Mouse (Mus musculus): ENCODE measurements around the gene Slc22a15. TPM values are rescaled to one million over a fixed set of nuclear protein-coding genes. Genes with fewer than 3 reads are reported as not detected.
A peak's percentile ranks its signal among the peaks of the same experiment; 100 is the strongest.

Gene Slc22a15
- 14.3 and 17.7 TPM in 2 replicates for total RNA-seq (2021)
- long read RNA-seq, full-length matches to known transcripts: 7 of 9 reads
- long read RNA-seq, partial matches to known transcripts: 0 of 9 reads
- long read RNA-seq, other reads (novel, unspliced or antisense): 2 of 9 reads

DNA sequence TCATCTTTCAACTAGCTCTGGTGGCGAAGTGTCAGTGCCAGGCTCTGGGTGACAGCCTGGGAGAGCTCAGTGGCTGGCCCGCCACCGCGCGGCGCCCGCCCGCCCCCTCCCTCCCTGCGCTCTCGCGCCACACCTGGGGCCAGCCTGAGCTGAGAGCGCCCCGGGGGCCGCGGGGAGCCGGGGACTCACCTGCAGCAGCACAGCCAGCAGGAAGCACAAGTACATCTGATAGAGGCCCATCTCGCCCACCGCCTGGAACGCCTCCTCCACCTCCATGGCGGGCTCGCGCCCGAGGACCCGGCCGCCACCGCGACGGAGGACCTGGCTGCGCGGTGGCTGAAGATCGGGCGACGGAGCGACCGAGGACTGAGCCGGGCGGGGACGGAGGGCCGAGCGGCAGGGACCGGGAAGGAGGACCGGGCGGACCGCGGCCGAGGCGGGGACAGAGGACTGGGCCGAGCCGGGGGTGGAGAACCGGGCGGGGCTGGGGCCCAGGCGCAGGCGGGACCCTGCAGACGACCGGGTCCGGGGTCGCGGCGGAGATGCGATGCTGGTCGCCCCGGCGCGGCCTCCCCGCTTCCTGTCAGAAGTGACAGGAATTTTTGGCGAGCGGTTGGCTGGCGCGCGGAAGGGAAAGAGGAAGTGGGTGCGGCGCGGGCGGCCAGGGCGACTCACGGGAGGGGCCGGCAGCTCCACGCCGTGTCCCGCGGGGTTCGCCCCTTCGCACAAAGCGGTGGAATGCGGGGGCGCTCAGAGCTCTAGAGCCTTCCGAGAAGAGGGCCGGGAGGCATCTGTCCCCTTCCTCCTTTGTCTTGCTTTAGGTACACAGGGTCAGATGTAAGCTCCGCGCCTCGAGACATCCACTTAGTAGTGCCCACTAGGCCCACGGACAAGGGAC is at the start of gene Slc22a15:
Gene Slc22a15, minus strand, starts transcription at position 611 of the 898 bp plus-strand sequence.
- DNase-seq: peak; percentile 77

GRCm38 (mm10) chr3:101966825-101967558 is 42.7 kb upstream of the Slc22a15 start:
- DNase-seq: no peak

DNA sequence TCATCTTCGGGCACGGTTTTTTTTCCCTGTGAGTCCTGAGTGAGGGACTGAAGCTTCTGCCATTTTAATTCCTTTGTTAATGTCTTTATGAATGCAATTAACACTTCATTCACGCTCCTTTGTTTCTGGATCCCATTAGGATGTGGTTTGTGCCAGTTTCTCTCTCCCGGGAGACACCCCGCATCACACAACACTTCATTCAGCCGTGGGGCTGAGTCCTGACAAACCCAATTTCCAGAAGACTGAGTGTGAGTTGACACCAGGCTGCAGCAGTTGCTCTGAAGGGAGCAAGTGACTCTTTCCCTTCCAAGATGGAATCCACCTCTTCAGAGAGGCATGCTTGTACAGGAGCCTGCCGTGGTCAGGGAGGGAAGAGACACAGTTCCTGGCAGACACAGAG is 40.1 kb upstream of the Slc22a15 start:
- DNase-seq: no peak

DNA sequence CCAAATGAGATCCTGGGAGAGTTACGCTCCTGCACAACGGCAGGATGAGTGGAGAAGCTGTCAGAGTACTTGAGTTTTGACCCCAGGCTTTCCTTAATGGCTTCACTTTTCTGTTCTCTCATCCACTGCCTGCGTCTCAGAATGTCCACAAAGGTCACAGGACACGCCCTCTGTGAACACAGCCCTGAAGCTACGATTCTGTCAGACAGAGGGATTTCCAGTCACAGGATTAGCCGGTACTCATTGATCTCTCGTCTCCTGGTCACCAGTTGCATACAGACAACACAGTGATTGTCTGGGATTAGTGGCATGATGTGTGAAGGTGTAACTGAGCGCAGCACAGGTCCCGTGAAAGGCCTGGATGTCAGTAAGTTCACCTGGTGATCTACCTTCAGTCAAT is 39.2 kb upstream of the Slc22a15 start:
- no peak for DNase-seq

DNA sequence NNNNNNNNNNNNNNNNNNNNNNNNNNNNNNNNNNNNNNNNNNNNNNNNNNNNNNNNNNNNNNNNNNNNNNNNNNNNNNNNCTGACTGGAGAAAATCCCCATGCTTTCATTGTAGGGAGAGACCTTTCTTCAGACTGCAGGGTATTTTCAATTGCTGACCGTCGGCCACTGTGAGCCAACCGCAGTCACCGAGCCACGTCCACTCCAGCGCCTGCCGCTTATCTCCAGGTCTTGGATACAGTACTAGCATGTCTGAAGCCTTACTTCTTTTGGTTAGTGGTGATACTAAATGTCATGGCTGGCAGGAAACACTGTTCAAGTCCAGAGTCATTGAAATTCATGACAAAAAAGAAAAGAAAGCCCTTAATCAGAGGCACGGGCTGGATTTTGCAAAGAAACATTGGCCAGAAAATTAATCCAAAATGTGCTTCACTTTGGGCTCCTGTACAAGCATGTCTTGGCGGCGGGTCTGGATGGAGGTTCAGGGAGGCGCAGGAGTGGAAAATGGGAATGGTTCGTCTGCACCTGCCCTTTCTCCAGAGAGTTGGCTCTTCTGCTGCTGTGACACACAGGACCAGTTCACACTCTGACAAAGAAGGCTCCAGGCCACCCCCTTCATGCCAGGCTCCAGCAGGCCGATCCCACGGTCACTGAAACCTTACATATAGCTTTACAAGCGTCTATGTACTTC is 37.0 kb upstream of the Slc22a15 start:
- no peak for DNase-seq

GRCm38 (mm10) chr3:101958047-101958446 is 33.8 kb upstream of the Slc22a15 start:
- DNase-seq: no peak

GRCm38 (mm10) chr3:101953506-101953905 is 29.3 kb upstream of the Slc22a15 start:
- peak; percentile 21 for DNase-seq

DNA sequence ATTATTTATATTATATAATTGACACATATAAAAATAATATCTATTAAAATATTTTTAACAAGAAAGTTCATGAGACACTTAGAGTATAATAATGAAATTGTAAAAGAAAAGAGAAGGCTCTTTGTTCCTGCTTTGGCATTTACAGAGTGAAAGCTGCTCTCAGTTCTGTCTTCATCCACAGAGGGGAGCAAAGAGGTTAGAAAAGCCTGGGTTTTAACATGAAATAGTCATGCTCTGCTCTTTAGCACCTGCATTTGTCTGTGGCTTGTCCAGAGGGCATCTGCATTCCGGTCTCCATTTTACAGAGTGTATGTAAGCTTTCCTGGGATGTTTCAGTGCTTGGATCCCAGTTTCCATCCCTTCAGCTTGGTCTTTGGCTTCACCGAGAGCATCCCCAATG is 28.3 kb upstream of the Slc22a15 start:
- no peak for DNase-seq

GRCm38 (mm10) chr3:101948572-101948971 is 24.3 kb upstream of the Slc22a15 start:
- peak; percentile 55 for DNase-seq

DNA sequence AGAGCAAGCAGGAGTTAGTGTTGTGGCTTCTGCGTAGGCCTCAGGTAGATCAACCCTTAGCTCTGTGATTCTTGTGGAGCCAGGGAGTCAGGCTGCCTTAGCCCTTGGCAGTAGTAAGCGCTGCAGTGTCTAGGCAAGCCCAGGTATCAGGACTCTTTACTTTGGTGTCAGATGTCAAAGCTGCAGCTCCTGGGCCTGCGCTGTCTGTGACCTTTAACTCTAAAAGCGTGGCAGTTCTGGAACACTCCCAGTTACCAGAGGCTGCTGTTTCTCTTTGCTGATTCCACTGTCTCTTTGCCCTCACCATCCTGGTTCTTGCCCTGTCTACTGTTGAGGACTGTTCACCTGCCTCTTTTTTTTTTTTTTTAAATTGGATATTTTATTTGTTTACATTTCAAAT is 23.0 kb upstream of the Slc22a15 start:
- DNase-seq: no peak

DNA sequence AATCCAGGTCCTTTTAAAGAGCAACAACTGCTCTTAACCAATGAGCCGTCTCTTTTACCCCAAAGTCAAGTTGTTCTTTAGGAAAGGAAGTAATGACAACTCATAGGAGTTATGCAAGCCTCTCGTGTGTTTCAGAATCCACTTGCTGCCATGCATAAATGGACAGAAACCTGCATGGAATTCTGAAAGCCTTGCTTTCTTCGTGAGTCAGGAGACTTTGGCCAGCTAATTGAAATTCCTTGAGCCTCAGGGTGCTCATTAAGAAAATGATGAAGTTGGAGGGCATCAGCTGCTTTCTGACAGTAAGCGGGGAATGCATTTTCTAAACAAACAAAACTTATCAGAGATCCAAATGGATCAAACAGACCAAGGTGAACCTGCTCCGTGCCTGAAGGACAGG is 21.0 kb upstream of the Slc22a15 start:
- DNase-seq: no peak

DNA sequence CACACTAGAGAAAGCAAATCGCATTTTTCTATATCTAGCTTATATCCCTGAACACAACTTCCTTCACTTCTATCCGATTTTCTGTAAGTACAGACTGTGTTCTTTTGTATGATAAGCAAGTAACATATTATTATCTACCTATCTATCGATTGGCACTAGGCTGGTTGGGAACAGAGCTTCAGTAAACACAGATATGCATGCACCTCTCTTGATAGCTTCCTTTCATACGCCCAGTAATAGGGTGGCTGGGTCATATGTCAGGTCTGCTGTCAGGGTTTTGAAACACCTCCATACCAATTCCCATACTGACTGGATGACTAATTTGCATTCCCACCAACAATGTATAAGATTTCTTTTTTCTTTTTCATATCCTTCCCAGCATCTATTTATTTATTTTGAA is 16.2 kb upstream of the Slc22a15 start:
- DNase-seq: no peak

DNA sequence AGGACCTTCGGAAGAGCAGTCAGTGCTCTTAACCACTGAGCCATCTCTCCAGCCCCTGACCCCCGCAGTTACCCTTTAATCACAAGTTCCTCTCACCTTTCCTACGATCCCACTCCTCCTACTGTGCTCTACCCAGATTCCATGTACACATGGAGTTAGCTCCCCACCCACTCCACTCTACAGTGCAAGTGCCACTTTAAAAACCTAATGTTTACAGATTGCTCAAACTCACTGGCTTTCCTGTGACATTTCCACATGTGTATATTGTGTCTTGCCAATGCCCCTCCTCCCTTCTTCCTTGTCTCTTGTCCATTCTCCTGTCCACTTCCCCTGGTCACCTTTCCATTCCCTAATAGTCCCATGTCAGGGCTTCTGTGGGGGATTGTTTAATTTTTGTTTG is 15.6 kb upstream of the Slc22a15 start:
- no peak for DNase-seq

DNA sequence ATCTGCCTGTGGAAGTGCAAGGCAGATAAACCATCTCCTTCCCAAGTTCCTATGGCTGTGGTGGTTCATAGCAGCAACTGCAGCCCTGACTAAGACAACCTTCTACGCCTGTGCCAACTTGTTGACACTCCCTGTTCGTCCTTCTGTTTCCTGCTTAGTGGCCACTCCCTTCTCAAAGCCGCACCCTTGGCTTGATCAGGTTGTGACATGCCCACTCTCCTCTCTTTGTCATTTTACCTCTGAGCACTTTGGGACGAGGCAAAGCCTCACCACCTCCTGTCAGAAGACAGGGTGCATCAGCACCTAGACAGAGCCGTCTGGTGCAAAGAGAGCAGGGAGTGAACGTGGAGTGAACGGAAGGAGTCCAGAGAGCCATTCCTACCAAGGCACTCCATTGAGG is 14.9 kb upstream of the Slc22a15 start:
- no peak for DNase-seq

DNA sequence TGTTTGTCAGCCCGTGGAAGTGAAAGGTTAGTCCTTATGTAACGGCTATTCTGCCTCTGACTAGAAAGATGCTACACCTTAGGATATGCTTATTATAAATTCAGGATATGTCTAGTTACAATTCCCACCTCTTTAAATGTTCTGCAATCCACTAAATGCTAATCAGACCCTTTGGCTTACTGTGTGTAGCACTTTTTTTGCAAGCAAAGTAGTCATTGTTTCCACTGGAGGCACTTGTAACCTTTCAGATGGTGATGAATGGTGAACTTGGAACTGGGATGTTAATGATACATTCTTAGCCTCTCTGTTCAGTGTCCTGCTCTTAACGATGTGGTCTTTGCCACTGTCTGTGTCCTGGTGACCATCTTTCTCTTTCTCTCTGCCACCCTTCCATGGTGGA is 12.1 kb upstream of the Slc22a15 start:
- DNase-seq: no peak

GRCm38 (mm10) chr3:101933820-101934219 is 9.6 kb upstream of the Slc22a15 start:
- DNase-seq: no peak

- no peak for DNase-seq
These were observed 5.0 kb upstream of the Slc22a15 start for GRCm38 (mm10) chr3:101929105-101929876.

DNA sequence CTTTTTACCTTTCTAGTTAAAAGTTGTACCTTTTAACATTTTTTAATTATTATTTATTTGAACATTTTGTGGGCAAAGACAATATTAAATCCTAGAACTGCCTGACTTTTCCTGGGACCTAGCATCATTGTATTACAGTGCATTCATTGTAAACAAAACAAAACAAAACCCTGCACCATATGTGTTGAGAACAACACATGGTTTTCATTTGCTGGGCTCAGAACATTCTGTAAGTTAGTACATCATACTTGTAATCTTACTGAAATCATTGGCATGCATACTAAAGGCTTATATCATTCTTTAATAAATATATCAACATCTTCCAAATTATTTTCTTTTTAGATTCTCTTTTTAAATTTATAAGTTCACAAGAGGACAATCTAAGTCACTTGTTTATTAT is 2.4 kb upstream of the Slc22a15 start:
- DNase-seq: no peak

- DNase-seq: no peak
These were observed 1.4 kb upstream of the Slc22a15 start for GRCm38 (mm10) chr3:101925663-101926062.

GRCm38 (mm10) chr3:101922366-101922765 is 1.9 kb downstream of the Slc22a15 start:
- DNase-seq: no peak

- DNase-seq: no peak
These were observed 5.7 kb downstream of the Slc22a15 start for GRCm38 (mm10) chr3:101918526-101918925.

DNA sequence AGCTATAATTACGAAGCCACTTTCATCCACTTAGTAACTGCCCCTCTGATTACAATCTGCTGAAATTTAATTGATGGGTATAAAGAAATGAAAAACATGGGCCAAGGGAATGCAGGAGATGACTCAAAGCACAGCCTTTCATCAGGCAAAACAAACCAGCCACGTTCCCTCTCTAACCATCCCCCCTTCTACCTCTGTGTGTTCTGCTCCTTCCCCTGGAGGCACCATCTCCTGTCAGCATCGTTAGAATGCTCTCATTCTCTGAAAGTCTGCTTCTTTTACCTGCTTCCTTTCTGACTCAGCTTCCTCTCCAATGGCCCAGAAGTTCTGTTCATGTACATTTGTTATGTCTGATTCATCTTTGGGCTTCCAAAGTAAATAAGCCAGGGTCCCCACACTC is 6.6 kb downstream of the Slc22a15 start:
- no peak for DNase-seq
